In the genomic region with DNA sequence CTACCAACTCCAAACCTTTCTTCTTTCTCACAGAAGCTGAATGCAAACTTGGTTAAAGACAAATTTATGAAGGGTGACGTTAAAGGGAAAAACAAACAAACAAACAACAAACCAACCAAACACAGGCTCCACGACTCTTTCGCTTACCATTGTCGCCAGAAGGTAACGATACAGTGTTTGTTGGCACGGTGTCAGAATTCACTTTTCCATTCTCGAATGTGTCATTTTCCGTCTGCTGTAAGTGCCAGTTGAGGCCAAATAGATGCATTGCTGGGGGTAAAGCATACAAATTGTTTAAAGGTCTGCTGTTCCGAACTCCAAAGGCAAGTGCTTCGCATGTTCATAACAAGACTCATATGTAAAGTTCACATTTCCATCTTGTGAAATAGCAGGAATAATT, we compare ENCODE assay signal across 22 mouse cellular contexts.
"Had no signal": no experiment of that assay in that cellular context is flagged by ENCODE, and none has a peak within 500 bp of the region (broad histone marks: within the 10 kb centered on the region; RNA-seq: fewer than 3 reads in every experiment).

No protein-coding gene starts in this region.

- H3K27ac ChIP-seq: limb, embryonic 12.5 days; limb, embryonic 15.5 days; liver, embryonic 14.5 days; macrophage; midbrain, embryonic 12.5 days; neural tube, embryonic 13.5 days; stomach, postnatal 0 days had no signal

- H3K9ac ChIP-seq: limb, embryonic 12.5 days; limb, embryonic 15.5 days; liver, embryonic 14.5 days; liver, postnatal 0 days; lung, embryonic 14.5 days; midbrain, embryonic 12.5 days; neural tube, embryonic 13.5 days had no signal

- H3K4me1 ChIP-seq: limb, embryonic 12.5 days; limb, embryonic 15.5 days; midbrain, embryonic 12.5 days had no signal

- DNase-seq: kidney, postnatal 14 days; kidney, postnatal 4 days; left cerebral cortex, postnatal 4 days; liver, postnatal 0 days; lung, embryonic 14.5 days; right cerebral cortex, adult 18-20 months; right cerebral cortex, postnatal 14 days; right cerebral cortex, postnatal 4 days; thymus, adult 2 months; thymus, postnatal 14 days; thymus, postnatal 4 days had no signal

- H3K4me2 ChIP-seq: limb, embryonic 12.5 days; limb, embryonic 15.5 days; liver, embryonic 11.5 days; lung, embryonic 14.5 days; midbrain, embryonic 12.5 days; neural tube, embryonic 13.5 days had no signal

- ATAC-seq: liver, postnatal 0 days; lung, postnatal 0 days; midbrain, embryonic 16.5 days had no signal

- H3K9me3 ChIP-seq: limb, embryonic 12.5 days; limb, embryonic 15.5 days; midbrain, embryonic 12.5 days; neural tube, embryonic 13.5 days had no signal

- H3K27me3 ChIP-seq: limb, embryonic 12.5 days; limb, embryonic 15.5 days; midbrain, embryonic 12.5 days; neural tube, embryonic 13.5 days had no signal

- H3K4me3 ChIP-seq: limb, embryonic 12.5 days; limb, embryonic 15.5 days; midbrain, embryonic 12.5 days; myocyte; neural tube, embryonic 13.5 days had no signal

- H3K36me3 ChIP-seq: limb, embryonic 15.5 days; neural tube, embryonic 13.5 days had no signal
